Mouse (Mus musculus): ENCODE data around the gene Wwox. TPM values are rescaled to one million over a fixed set of nuclear protein-coding genes. Genes with fewer than 3 reads are reported as not detected.

Gene Wwox
- total and polyA plus RNA-seq, 3 experiments, result 7.6 to 61.8 (median 12.2) TPM

- no peak for DNase-seq (ENCODE audit: low read depth, low spot score)
- H3K4me3 ChIP-seq (ENCODE audit: control insufficient read depth in 1 of 2, insufficient read depth in 1 of 2, low read depth in 2 of 2, low read length in 2 of 2), result no peak overlapping the region
- H3K79me2 ChIP-seq (ENCODE audit: control insufficient read depth, insufficient read depth, low read length, poor library complexity), result no peaks in the 10 kb centered on the region
- H3K36me3 ChIP-seq (ENCODE audit: control insufficient read depth in 1 of 2, insufficient read depth in 2 of 2, low read length in 2 of 2), result peaks cover 0 to 3% of the 10 kb centered on the region in 2 experiments; a peak in 2 of 4 replicates
- H3K27ac ChIP-seq (ENCODE audit: control insufficient read depth, low read depth, low read length), result no peak overlapping the region
- no peak overlapping the region for H3K9ac ChIP-seq (ENCODE audit: control insufficient read depth, low read depth, low read length, poor library complexity, severe bottlenecking)
- H3K4me1 ChIP-seq (ENCODE audit: control insufficient read depth in 1 of 2, insufficient read depth in 2 of 2, low read length in 2 of 2), result peaks cover 0 to 10% of the 10 kb centered on the region in 2 experiments; a peak in 2 of 4 replicates
- TF ChIP-seq MAX (IDR thresholded peaks at IDR 0.05; ENCODE audit: low read length) (no peak), TBP (IDR thresholded peaks at IDR 0.05; ENCODE audit: low read depth, low read length) (no peak)
- no peaks in the 10 kb centered on the region for H3K9me3 ChIP-seq (replicated peaks; ENCODE audit: insufficient read depth, low read length)
- H3K27me3 ChIP-seq (ENCODE audit: control insufficient read depth in 1 of 2, insufficient read depth in 2 of 2, low read length in 2 of 2), result no peaks in the 10 kb centered on the region
Measured at GRCm38 (mm10) chr8:114580684-114581083, 141.2 kb downstream of the Wwox start.

DNA sequence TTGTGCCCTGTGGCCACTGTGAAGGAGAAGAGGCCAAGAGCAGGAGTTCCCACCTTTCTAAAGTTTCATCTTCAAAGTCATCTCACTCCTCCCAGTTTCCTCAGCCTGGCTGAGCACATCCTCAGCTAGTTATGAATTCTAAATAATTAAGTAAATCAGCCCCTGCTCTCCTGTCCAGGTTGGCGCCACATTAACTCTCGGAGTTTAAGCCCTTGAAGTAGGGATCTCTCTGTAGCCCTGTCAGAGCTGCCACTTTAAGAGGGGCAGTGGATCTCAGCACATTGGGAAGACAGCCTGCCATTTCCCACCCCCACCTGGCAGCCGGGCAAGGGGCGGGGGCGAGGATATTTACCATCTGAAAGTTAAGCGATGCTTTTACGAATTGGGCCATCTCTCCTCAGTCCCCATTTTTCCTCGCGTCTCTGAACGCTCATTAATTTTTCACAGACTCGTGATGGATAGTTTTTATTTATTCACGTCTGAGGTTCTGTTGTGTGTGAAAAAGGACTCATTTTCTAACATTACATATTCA is 150.9 kb downstream of the Wwox start:
- no peak for DNase-seq (ENCODE audit: low read depth, low spot score)
- Histone ChIP-seq H3K4me1 (ENCODE audit: control insufficient read depth in 1 of 2, insufficient read depth in 2 of 2, low read length in 2 of 2) (no peaks in the 10 kb centered on the region), H3K36me3 (ENCODE audit: control insufficient read depth in 1 of 2, insufficient read depth in 2 of 2, low read length in 2 of 2) (no peaks in the 10 kb centered on the region), H3K79me2 (ENCODE audit: control insufficient read depth, insufficient read depth, low read length, poor library complexity) (no peaks in the 10 kb centered on the region), H3K4me3 (ENCODE audit: control insufficient read depth in 1 of 2, insufficient read depth in 1 of 2, low read depth in 2 of 2, low read length in 2 of 2) (no peak overlapping the region), H3K9ac (ENCODE audit: control insufficient read depth, low read depth, low read length, poor library complexity, severe bottlenecking) (no peak overlapping the region), H3K27me3 (ENCODE audit: control insufficient read depth in 1 of 2, insufficient read depth in 2 of 2, low read length in 2 of 2) (no peaks in the 10 kb centered on the region), H3K9me3 (replicated peaks; ENCODE audit: insufficient read depth, low read length) (no peaks in the 10 kb centered on the region), H3K27ac (ENCODE audit: control insufficient read depth, low read depth, low read length) (no peak overlapping the region)
- TF ChIP-seq CHD2 (IDR thresholded peaks at IDR 0.05; ENCODE audit: low read length) (no peak), MYC (IDR thresholded peaks at IDR 0.05; ENCODE audit: low read depth, low read length) (no peak), POLR2AphosphoS2 (IDR thresholded peaks at IDR 0.05; ENCODE audit: low read length) (no peak), SMC3 (IDR thresholded peaks at IDR 0.05; ENCODE audit: low read depth, low read length) (no peak), NRF1 (IDR thresholded peaks at IDR 0.05; ENCODE audit: insufficient read depth, low read depth, low read length, poor library complexity, severe bottlenecking) (no peak), BHLHE40 (IDR thresholded peaks at IDR 0.05; ENCODE audit: borderline replicate concordance, low read depth, low read length) (no peak), HCFC1 (IDR thresholded peaks at IDR 0.05; ENCODE audit: low read depth, low read length) (no peak), ELF1 (IDR thresholded peaks at IDR 0.05; ENCODE audit: low read depth, low read length) (no peak), USF1 (IDR thresholded peaks at IDR 0.05; ENCODE audit: low read depth, low read length) (no peak), RAD21 (IDR thresholded peaks at IDR 0.05; ENCODE audit: low read depth, low read length) (no peak), CTCF (IDR thresholded peaks at IDR 0.05 in 2 of 3, conservative IDR thresholded peaks at IDR 0.05 in 1 of 3; ENCODE audit: control insufficient read depth in 1 of 3, insufficient read depth in 1 of 3, low read depth in 2 of 3, low read length in 3 of 3, poor library complexity in 1 of 3, severe bottlenecking in 1 of 3) (no peak), E2F4 (IDR thresholded peaks at IDR 0.05; ENCODE audit: borderline replicate concordance, low read depth, low read length) (no peak), ETS1 (IDR thresholded peaks at IDR 0.05; ENCODE audit: low read depth, low read length) (no peak), GABPA (IDR thresholded peaks at IDR 0.05; ENCODE audit: low read depth, low read length) (no peak), RCOR1 (IDR thresholded peaks at IDR 0.05; ENCODE audit: low read depth, low read length) (no peak), CHD1 (IDR thresholded peaks at IDR 0.05; ENCODE audit: low read depth, low read length) (no peak), MAX (IDR thresholded peaks at IDR 0.05; ENCODE audit: low read length) (no peak), USF2 (IDR thresholded peaks at IDR 0.05; ENCODE audit: borderline replicate concordance in 1 of 2, insufficient read depth in 1 of 2, low read depth in 1 of 2, low read length in 2 of 2) (no peak), POLR2A (IDR thresholded peaks at IDR 0.05; ENCODE audit: control insufficient read depth in 1 of 2, insufficient read depth in 1 of 2, low read depth in 1 of 2, low read length in 2 of 2, poor library complexity in 1 of 2) (no peak), MXI1 (IDR thresholded peaks at IDR 0.05; ENCODE audit: low read depth, low read length) (no peak)
